Mouse (Mus musculus) lung, postnatal 14 days (tissue): ENCODE measurements around the gene Zscan29.
"Not testable (repeated sequence)": the region's sequence is repeated elsewhere in the genome, so short reads cannot be mapped to it uniquely, and the experiment has no call there.

ENCODE experiments used
- DNase-seq: peaks from one replicate; pipeline ENCODE4 v3.0.0; 2021

Zscan29 gene

GRCm38 (mm10) chr2:121132822-121133221, 38.1 kb downstream of the Zscan29 start:
- DNase-seq: no peak

- no peak for DNase-seq
Observed at GRCm38 (mm10) chr2:121128865-121129620, 41.9 kb downstream of the Zscan29 start.

- DNase-seq: no peak
Observed at GRCm38 (mm10) chr2:121127536-121127935, 43.4 kb downstream of the Zscan29 start.

GRCm38 (mm10) chr2:121126302-121126701, 44.6 kb downstream of the Zscan29 start:
- not testable (repeated sequence) for DNase-seq

- DNase-seq: peak; percentile 32
Observed at GRCm38 (mm10) chr2:121119260-121119659, 51.7 kb downstream of the Zscan29 start.

GRCm38 (mm10) chr2:121115418-121115817, 55.5 kb downstream of the Zscan29 start:
- DNase-seq: no peak

GRCm38 (mm10) chr2:121109695-121110094, 61.2 kb downstream of the Zscan29 start, which contains the start of gene Tgm7:
Gene Tgm7 (minus strand): TSS chr2:121109795.
- no peak for DNase-seq
